Mouse (Mus musculus) bone marrow, adult 2 months (tissue): ENCODE results near the gene Dzip1l.

ENCODE experiments used
- CTCF ChIP-seq: fragments of 200-500 bp; IDR thresholded peaks from 2 replicates; pipeline ENCODE4 v1.5.1; 2011; ENCODE audit warnings: low read length, control low read depth; ENCODE audit not compliant: control insufficient read depth, insufficient read depth
- POLR2A ChIP-seq: fragments of 200-500 bp; IDR thresholded peaks from 2 replicates; pipeline ENCODE4 v1.6.1; 2011; ENCODE audit warnings: low read depth, mild to moderate bottlenecking, control low read depth, low read length, borderline replicate concordance; ENCODE audit not compliant: control insufficient read depth

- TF ChIP-seq POLR2A: no peak
- no peak for TF ChIP-seq CTCF
Measured at GRCm38 (mm10) chr9:99685536-99686231, 56.4 kb downstream of the Dzip1l start.
